Mouse (Mus musculus): ENCODE measurements around the gene Inca1. TPM values are rescaled to one million over a fixed set of nuclear protein-coding genes. Genes with fewer than 3 reads are reported as not detected.

Inca1 gene
- polyA plus RNA-seq, 1 experiment from 2014 or later, result 0.75 TPM

DNA sequence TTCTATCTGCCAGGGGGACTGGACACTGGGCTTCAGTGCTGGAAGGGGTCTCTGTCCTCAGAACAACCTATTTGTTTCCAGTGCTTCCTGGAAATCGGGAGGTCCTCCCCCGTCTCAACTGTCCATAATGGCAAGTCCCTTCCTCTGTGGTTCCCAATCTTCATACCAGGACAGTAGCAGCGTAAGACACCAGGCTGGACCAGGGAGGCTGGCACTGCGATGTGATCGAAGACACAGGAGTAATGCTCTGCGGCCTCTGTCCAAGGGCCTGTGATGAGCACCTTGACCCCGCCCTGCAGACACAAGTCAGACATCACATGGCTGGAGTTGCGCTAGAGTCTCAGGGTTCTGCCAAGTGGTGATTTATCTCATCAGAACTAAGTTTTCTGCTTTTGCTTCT lies 20.6 kb downstream of the Inca1 start:
- ATAC-seq (ENCODE audit: low read depth), result no peak
- no peaks in the 10 kb centered on the region for H3K9me3 ChIP-seq
- peaks cover 84% of the 10 kb centered on the region for H3K36me3 ChIP-seq
- H3K4me3 ChIP-seq, result no peak overlapping the region
- 96% methylated on average over 8 of the region's 8 CpGs for WGBS
- H3K4me2 ChIP-seq, result no peak overlapping the region
- no peak overlapping the region for H3K27ac ChIP-seq (replicated peaks)
- peaks cover 9% of the 10 kb centered on the region for H3K4me1 ChIP-seq (replicated peaks)
- H3K9ac ChIP-seq, result no peak overlapping the region
- no peaks in the 10 kb centered on the region for H3K27me3 ChIP-seq

- H3K4me3 ChIP-seq, result no peak overlapping the region
- WGBS, result 69% methylated on average over 2 of the region's 2 CpGs
- H3K9ac ChIP-seq, result no peak overlapping the region
- ATAC-seq (ENCODE audit: low read depth), result no peak
- no peaks in the 10 kb centered on the region for H3K27me3 ChIP-seq
- peaks cover 84% of the 10 kb centered on the region for H3K36me3 ChIP-seq
- no peak overlapping the region for H3K4me2 ChIP-seq
- H3K27ac ChIP-seq (replicated peaks), result no peak overlapping the region
- H3K9me3 ChIP-seq, result no peaks in the 10 kb centered on the region
- H3K4me1 ChIP-seq (replicated peaks), result peaks cover 9% of the 10 kb centered on the region
Observed at GRCm38 (mm10) chr11:70678576-70678975, 21.4 kb downstream of the Inca1 start.

DNA sequence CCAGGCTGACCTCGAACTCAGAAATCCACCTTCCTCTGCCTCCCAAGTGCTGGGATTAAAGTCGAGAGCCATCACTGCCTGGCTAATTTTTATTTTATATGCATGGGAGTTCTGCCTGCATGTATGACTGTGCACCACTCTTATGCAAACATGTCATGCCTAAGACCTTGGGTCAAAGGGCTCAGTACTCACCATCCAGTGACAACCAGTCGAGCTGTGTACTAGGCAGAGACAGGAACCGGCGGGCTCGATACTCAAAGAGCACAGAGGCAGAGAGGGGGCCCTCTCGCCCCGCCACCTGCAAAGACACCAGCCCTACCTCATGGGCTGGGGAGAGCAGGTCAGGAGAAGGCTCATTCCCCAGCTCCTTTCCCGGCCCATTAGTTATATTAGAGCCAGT lies 21.9 kb downstream of the Inca1 start:
- WGBS, result 81% methylated on average over 9 of the region's 9 CpGs
- peaks cover 81% of the 10 kb centered on the region for H3K36me3 ChIP-seq
- no peak overlapping the region for H3K4me2 ChIP-seq

DNA sequence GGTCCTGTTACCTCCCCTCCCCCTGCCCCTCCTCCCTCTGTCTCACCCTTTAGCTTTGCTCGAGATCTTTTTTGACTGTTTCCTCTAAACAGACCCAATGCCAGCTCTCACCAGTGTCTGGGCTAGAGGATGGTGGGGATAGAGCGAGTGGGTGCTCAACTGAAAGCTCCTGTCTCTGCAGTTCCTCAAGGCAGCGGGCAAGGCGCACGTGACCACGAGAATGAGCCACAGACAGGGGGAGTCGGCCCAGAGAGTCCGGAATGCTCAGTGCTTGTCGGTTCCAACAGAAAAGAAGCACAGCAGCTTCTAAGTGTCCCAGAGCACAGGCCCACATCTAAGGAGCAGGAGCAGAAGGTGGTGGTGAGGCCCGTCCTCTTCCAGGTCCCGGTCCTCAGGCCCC lies 25.5 kb downstream of the Inca1 start:
- no peak for ATAC-seq (ENCODE audit: low read depth)
- H3K4me1 ChIP-seq (replicated peaks), result peaks cover 20% of the 10 kb centered on the region
- H3K4me3 ChIP-seq, result no peak overlapping the region
- no peaks in the 10 kb centered on the region for H3K9me3 ChIP-seq
- H3K27me3 ChIP-seq, result no peaks in the 10 kb centered on the region
- H3K27ac ChIP-seq (replicated peaks), result no peak overlapping the region
- H3K4me2 ChIP-seq, result no peak overlapping the region
- H3K9ac ChIP-seq, result no peak overlapping the region
- 70% methylated on average over 11 of the region's 11 CpGs for WGBS
- H3K36me3 ChIP-seq, result peaks cover 65% of the 10 kb centered on the region

More for the DNA sequence above, 21.9 kb downstream of the Inca1 start:
- Histone ChIP-seq H3K4me1 (replicated peaks) (peaks cover 9% of the 10 kb centered on the region), H3K9ac (no peak overlapping the region), H3K27ac (replicated peaks) (no peak overlapping the region), H3K27me3 (no peaks in the 10 kb centered on the region), H3K4me3 (no peak overlapping the region), H3K9me3 (no peaks in the 10 kb centered on the region)
- no peak for ATAC-seq (ENCODE audit: low read depth)

DNA sequence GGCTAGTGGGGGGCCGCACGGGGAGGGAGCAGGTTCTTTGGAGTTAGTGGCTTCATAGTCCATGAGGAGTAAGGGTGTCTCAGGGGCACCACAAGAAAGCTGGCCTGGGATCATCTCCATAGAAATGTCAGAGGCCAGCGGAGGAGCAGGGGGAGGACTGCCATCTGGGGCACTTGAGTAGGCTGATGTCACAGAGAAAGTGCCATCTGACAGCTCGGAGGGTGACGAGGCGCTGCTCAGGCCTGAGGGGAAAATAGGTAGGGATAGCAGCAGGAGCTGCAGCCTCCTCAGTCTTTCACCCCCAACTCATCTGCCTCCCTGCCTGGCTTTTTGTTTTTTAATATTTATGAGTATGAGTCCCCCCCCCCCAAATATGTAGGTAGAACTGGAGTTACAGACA lies 25.9 kb downstream of the Inca1 start:
- no peak for ATAC-seq (ENCODE audit: low read depth)
- H3K27ac ChIP-seq (replicated peaks), result no peak overlapping the region
- peaks cover 20% of the 10 kb centered on the region for H3K4me1 ChIP-seq (replicated peaks)
- H3K9me3 ChIP-seq, result no peaks in the 10 kb centered on the region
- H3K36me3 ChIP-seq, result peaks cover 60% of the 10 kb centered on the region
- WGBS, result 47% methylated on average over 6 of the region's 6 CpGs
- H3K4me2 ChIP-seq, result no peak overlapping the region
- no peak overlapping the region for H3K9ac ChIP-seq
- H3K27me3 ChIP-seq, result no peaks in the 10 kb centered on the region
- no peak overlapping the region for H3K4me3 ChIP-seq

DNA sequence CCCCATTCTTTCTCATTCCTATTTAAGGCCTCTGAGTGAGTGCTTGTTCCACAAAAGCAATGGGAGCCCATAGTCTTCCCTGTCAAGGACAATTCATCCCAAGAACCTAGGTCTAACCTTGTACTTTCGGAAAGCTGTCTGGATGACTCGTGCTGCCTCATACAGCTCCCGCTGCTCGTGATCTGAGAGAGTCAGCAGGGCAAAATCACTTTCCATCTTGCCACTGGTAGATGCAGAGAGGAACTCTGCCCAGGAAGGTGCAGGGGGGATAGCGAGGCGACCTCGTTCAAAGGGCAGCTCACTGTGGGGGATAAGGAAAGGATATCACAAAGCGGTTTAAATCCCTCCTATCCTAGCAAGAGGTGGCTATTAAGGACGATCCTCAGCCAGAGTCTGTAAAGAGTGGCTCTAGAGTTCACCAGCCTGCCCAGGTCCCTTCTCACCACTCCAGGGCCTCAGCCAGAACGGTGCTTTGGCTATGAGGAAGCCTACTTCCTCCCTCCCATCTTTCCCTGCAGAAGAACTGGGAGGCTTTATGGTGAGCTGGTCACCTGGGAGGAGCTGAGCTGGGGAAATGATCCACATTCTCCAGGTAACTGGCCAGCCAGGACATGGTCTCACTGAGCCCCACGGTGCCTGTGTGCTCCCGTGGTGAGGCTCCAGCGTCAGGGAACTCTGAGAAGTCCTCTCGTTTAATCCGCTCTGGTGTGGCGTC lies 28.5 kb downstream of the Inca1 start:
- ATAC-seq (ENCODE audit: low read depth), result no peak
- WGBS, result 86% methylated on average over 16 of the region's 16 CpGs
- Histone ChIP-seq H3K4me1 (replicated peaks) (peaks cover 37% of the 10 kb centered on the region), H3K36me3 (peaks cover 45% of the 10 kb centered on the region), H3K9ac (peak overlapping the region; percentile 91), H3K4me2 (peak overlapping the region; percentile 92), H3K27me3 (no peaks in the 10 kb centered on the region), H3K27ac (replicated peaks) (0 out of 2 replicates have a peak overlapping the region, but pooled peaks have one; percentile 98), H3K9me3 (no peaks in the 10 kb centered on the region), H3K4me3 (no peak overlapping the region; the same call in 1 of the 2 replicates)

GRCm38 (mm10) chr11:70670483-70670882 lies 29.5 kb downstream of the Inca1 start:
- Histone ChIP-seq H3K27me3 (no peaks in the 10 kb centered on the region), H3K27ac (replicated peaks) (peak overlapping the region; percentile 98), H3K4me2 (peak overlapping the region; percentile 92), H3K4me3 (peak overlapping the region; percentile 66), H3K9me3 (no peaks in the 10 kb centered on the region), H3K36me3 (peaks cover 40% of the 10 kb centered on the region), H3K4me1 (replicated peaks) (peaks cover 37% of the 10 kb centered on the region), H3K9ac (peak overlapping the region; percentile 91)
- 54% methylated on average over 14 of the region's 14 CpGs for WGBS
- ATAC-seq (ENCODE audit: low read depth), result no peak

GRCm38 (mm10) chr11:70669582-70670345 lies 30.2 kb downstream of the Inca1 start:
- WGBS, result under 1% methylated on average over 31 of the region's 31 CpGs
- peak; percentile 48 for ATAC-seq (ENCODE audit: low read depth)
- H3K9ac ChIP-seq, result peak overlapping the region; percentile 91
- peaks cover 40% of the 10 kb centered on the region for H3K36me3 ChIP-seq
- H3K9me3 ChIP-seq, result no peaks in the 10 kb centered on the region
- H3K27ac ChIP-seq (replicated peaks), result peak overlapping the region; percentile 98
- H3K4me1 ChIP-seq (replicated peaks), result peaks cover 37% of the 10 kb centered on the region
- H3K4me3 ChIP-seq, result peak overlapping the region; percentile 66
- no peaks in the 10 kb centered on the region for H3K27me3 ChIP-seq
- peak overlapping the region; percentile 92 for H3K4me2 ChIP-seq

DNA sequence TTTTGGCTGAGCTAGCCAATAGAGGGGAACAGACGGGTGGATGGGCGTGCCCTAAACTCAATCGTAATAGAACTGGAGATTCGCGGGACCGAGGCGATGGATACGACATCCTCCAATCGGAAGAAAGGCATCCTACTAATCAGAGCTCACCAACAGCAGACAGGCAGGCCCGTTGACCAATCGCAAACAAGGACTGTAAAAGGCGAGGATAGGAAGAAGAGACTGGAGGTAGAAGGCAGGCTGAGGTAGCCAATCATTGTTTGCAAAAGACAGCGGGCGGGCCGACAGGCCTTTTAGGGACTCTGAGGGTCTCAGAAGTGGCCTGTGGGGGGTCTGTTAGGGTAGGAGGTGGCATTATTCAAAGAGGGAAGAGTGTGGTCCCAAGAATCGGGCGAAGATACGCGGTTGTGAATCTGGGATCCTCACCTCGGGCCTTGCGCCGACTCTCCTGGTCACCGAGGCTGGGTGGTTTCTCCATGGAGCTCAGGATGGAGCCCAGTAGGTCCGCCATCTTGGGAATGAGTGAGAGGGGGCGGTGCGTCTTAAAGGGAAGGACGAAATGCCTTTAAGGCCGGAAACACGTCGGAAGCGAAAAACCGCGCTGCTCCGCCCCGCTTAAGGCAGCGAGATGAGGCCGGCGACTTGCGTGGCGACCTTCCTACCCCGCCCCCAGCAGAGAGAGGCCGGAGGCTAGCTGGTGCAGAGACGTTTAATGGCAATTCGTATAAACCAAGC lies 31.0 kb downstream of the Inca1 start, which contains the start of gene Spag7:
Spag7 (minus strand) TSS at position 646 of the 735 bp plus-strand sequence.
- peaks cover 37% of the 10 kb centered on the region for H3K4me1 ChIP-seq (replicated peaks)
- peak within 1 kb of the TSS; percentile 66 for H3K4me3 ChIP-seq
- H3K27ac ChIP-seq (replicated peaks), result peak within 1 kb of the TSS; percentile 98
- H3K27me3 ChIP-seq, result no peaks in the 10 kb centered on the region
- H3K9ac ChIP-seq, result peak within 1 kb of the TSS; percentile 91
- H3K9me3 ChIP-seq, result no peaks in the 10 kb centered on the region
- peaks cover 41% of the 10 kb centered on the region for H3K36me3 ChIP-seq
- H3K4me2 ChIP-seq, result peak within 1 kb of the TSS; percentile 92
- ATAC-seq (ENCODE audit: low read depth), result peak; percentile 96
- WGBS, result under 1% methylated on average over 44 of the region's 44 CpGs

- Histone ChIP-seq H3K4me1 (replicated peaks) (peaks cover 37% of the 10 kb centered on the region), H3K4me3 (peak overlapping the region; percentile 66), H3K36me3 (peaks cover 41% of the 10 kb centered on the region), H3K9ac (peak overlapping the region; percentile 72), H3K27ac (replicated peaks) (peak overlapping the region; percentile 90), H3K27me3 (no peaks in the 10 kb centered on the region), H3K4me2 (peak overlapping the region; percentile 92), H3K9me3 (no peaks in the 10 kb centered on the region)
- no peak; the same call in 1 of the 2 replicates for ATAC-seq (ENCODE audit: low read depth)
- WGBS, result under 1% methylated on average over 15 of the region's 15 CpGs
Observed at GRCm38 (mm10) chr11:70668335-70668770, 31.6 kb downstream of the Inca1 start.

DNA sequence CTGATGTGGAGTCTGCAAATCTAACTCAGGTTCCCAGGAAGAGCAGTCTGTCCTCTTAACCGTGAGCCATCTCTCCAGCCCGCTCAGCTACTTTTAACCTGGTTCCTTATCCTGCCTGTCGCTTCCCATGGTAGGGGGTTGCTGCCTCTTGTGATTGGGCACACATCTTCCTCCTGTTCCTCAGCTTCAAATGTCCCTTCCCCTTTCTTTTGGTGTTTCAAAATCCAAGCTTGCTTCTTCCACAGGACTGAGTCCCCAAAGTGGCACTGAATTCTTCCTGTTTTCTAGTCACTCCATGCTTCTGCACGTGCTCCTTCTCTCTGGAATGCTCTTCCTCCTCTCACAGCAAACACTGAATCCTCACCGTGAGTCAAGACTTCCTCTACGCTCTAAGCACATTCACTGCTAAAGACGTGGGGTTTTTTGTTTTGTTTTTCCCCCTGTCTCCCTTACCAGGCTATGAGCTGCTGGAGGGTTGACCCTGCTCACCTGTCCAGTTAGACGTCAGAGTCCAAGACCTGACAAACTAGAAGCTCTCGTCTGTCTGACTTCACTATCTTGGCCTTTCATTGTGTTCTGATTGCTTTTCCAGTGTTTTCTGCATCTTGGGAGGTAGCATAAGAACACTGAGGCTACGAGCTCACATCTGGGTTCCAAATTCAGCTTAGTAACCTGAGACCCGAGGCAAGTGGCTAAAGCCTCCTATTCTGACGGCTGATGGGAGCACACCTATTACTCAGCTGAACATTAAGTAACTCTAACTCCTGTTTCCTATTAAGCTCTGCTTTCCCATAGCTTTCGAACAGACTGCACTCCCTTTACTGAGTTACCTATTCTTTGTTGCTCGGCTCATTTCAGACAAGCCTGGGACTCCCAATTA lies 32.4 kb downstream of the Inca1 start:
- Histone ChIP-seq H3K36me3 (peaks cover 45% of the 10 kb centered on the region), H3K27me3 (no peaks in the 10 kb centered on the region), H3K9me3 (no peaks in the 10 kb centered on the region), H3K4me2 (peak overlapping the region; percentile 92), H3K4me3 (peak overlapping the region; percentile 66), H3K9ac (peak overlapping the region; percentile 72), H3K27ac (replicated peaks) (peak overlapping the region; percentile 90), H3K4me1 (replicated peaks) (peaks cover 37% of the 10 kb centered on the region)
- ATAC-seq (ENCODE audit: low read depth), result no peak
- 78% methylated on average over 14 of the region's 14 CpGs for WGBS

All from neural tube, embryonic 13.5 days (tissue).